Mouse (Mus musculus) neural tube, embryonic 15.5 days (tissue): ENCODE results near the gene Snapc4. TPM values are rescaled to one million over a fixed set of nuclear protein-coding genes. Genes with fewer than 3 reads are reported as not detected.

Source experiments
- ATAC-seq: fragments of 200-750 bp; cut with Nextera tagmentation; 2 replicates; pipeline ENCODE4 v1.8.0; 2017; ENCODE audit warnings: mild to moderate bottlenecking, moderate TSS enrichment, moderate library complexity; ENCODE audit not compliant: low FRiP score
- H3K27ac ChIP-seq: fragments of 300-500 bp; sonication (generic); replicated peaks from 2 replicates; pipeline ENCODE4 v1.5.1; 2015; ENCODE audit warnings: mild to moderate bottlenecking, inconsistent platforms
- H3K27me3 ChIP-seq: fragments of 300-500 bp; sonication (generic); replicated peaks from 2 replicates; pipeline ENCODE4 v1.6.1; 2015; ENCODE audit warnings: inconsistent platforms
- H3K36me3 ChIP-seq: fragments of 300-500 bp; sonication (generic); 2 replicates; pipeline ENCODE4 v1.6.1; 2015; ENCODE audit warnings: inconsistent platforms
- H3K4me1 ChIP-seq: fragments of 300-500 bp; sonication (generic); 2 replicates; pipeline ENCODE4 v1.6.1; 2015; ENCODE audit warnings: inconsistent platforms
- H3K4me2 ChIP-seq: fragments of 300-500 bp; sonication (generic); 2 replicates; pipeline ENCODE4 v1.6.1; 2015; ENCODE audit warnings: inconsistent platforms, mild to moderate bottlenecking, moderate library complexity
- H3K4me3 ChIP-seq: fragments of 300-500 bp; sonication (generic); replicated peaks from 2 replicates; pipeline ENCODE4 v1.5.1; 2015; ENCODE audit warnings: mild to moderate bottlenecking, inconsistent platforms
- H3K9ac ChIP-seq: fragments of 300-500 bp; sonication (generic); replicated peaks from 2 replicates; pipeline ENCODE4 v1.6.1; 2015; ENCODE audit warnings: mild to moderate bottlenecking, inconsistent platforms
- H3K9me3 ChIP-seq: fragments of 300-500 bp; sonication (generic); replicated peaks from 2 replicates; pipeline ENCODE4 v1.6.1; 2016; ENCODE audit warnings: inconsistent platforms
- WGBS: fragments of 180-500 bp; shearing (Covaris S2); methylation state at CpG from one replicate; pipeline ENCODE4 v1.1.7; 2015; ENCODE audit warnings: mixed read lengths; 5-methylcytosine and 5-hydroxymethylcytosine counted together
- polyA plus RNA-seq: library from polyadenylated mRNA; unstranded; fragments of >200 nt; fragmentation: Nextera tagmentation; extraction: Ambion mirVana; gene quantifications from 2 replicates; pipeline ENCODE4 v1.2.1, GENCODE M21; 2015

Gene Snapc4
- 30.4 and 33.6 TPM in 2 replicates for polyA plus RNA-seq

- peak within 1 kb of the TSS; percentile 71 for H3K27ac ChIP-seq
- peak within 1 kb of the TSS; percentile 93 for H3K4me2 ChIP-seq
- H3K4me1 ChIP-seq, result peaks cover 26% of the 10 kb centered on the region
- H3K27me3 ChIP-seq, result no peaks in the 10 kb centered on the region
- ATAC-seq, result peak; percentile 95
- H3K9me3 ChIP-seq, result no peaks in the 10 kb centered on the region
- H3K9ac ChIP-seq, result peak within 1 kb of the TSS; percentile 76
- H3K36me3 ChIP-seq, result peaks cover 67% of the 10 kb centered on the region
- peak within 1 kb of the TSS; percentile 85 for H3K4me3 ChIP-seq
- WGBS, result under 1% methylated on average over 38 of the region's 38 CpGs
These were observed at the start of gene Snapc4 for GRCm38 (mm10) chr2:26380131-26380771. Gene Snapc4 (minus strand): TSS chr2:26380653.

- Histone ChIP-seq H3K9me3 (no peaks in the 10 kb centered on the region), H3K36me3 (peaks cover 91% of the 10 kb centered on the region), H3K9ac (no peak overlapping the region), H3K4me3 (no peak overlapping the region), H3K4me2 (no peak overlapping the region), H3K27ac (no peak overlapping the region), H3K27me3 (no peaks in the 10 kb centered on the region), H3K4me1 (no peaks in the 10 kb centered on the region; the same call in 1 of the 2 replicates)
- 85% methylated on average over 5 of the region's 5 CpGs for WGBS
- no peak for ATAC-seq
These were observed 49.4 kb upstream of the Snapc4 start for GRCm38 (mm10) chr2:26429851-26430250.

- Histone ChIP-seq H3K36me3 (peaks cover 97% of the 10 kb centered on the region), H3K9me3 (no peaks in the 10 kb centered on the region), H3K4me3 (no peak overlapping the region), H3K9ac (no peak overlapping the region), H3K27me3 (no peaks in the 10 kb centered on the region), H3K4me1 (no peaks in the 10 kb centered on the region), H3K4me2 (no peak overlapping the region), H3K27ac (no peak overlapping the region)
- WGBS, result 94% methylated on average over 2 of the region's 2 CpGs
- ATAC-seq, result no peak
These were observed 44.1 kb upstream of the Snapc4 start for GRCm38 (mm10) chr2:26424541-26424940.

GRCm38 (mm10) chr2:26423086-26423485 is 42.6 kb upstream of the Snapc4 start:
- H3K27me3 ChIP-seq, result no peaks in the 10 kb centered on the region
- no peak overlapping the region for H3K4me2 ChIP-seq
- 95% methylated on average over 1 of the region's 1 CpGs for WGBS
- no peak for ATAC-seq
- H3K36me3 ChIP-seq, result peaks cover 97% of the 10 kb centered on the region
- no peak overlapping the region for H3K27ac ChIP-seq
- no peak overlapping the region for H3K9ac ChIP-seq
- no peaks in the 10 kb centered on the region for H3K9me3 ChIP-seq
- H3K4me3 ChIP-seq, result no peak overlapping the region
- no peaks in the 10 kb centered on the region for H3K4me1 ChIP-seq

GRCm38 (mm10) chr2:26421969-26422368 is 41.5 kb upstream of the Snapc4 start:
- H3K36me3 ChIP-seq, result peaks cover 97% of the 10 kb centered on the region
- no peaks in the 10 kb centered on the region for H3K27me3 ChIP-seq
- H3K4me2 ChIP-seq, result no peak overlapping the region
- no peak overlapping the region for H3K4me3 ChIP-seq
- 98% methylated on average over 2 of the region's 2 CpGs for WGBS
- H3K9ac ChIP-seq, result no peak overlapping the region
- no peak overlapping the region for H3K27ac ChIP-seq
- H3K4me1 ChIP-seq, result no peaks in the 10 kb centered on the region
- no peak for ATAC-seq
- no peaks in the 10 kb centered on the region for H3K9me3 ChIP-seq

- Histone ChIP-seq H3K9ac (no peak overlapping the region), H3K4me2 (no peak overlapping the region), H3K9me3 (no peaks in the 10 kb centered on the region), H3K27me3 (no peaks in the 10 kb centered on the region), H3K27ac (no peak overlapping the region), H3K4me3 (no peak overlapping the region), H3K4me1 (no peaks in the 10 kb centered on the region), H3K36me3 (peaks cover 97% of the 10 kb centered on the region)
- no peak for ATAC-seq
- 94% methylated on average over 1 of the region's 1 CpGs for WGBS
These were observed 37.7 kb upstream of the Snapc4 start for GRCm38 (mm10) chr2:26418120-26418519.

GRCm38 (mm10) chr2:26417066-26417465 is 36.6 kb upstream of the Snapc4 start:
- no peaks in the 10 kb centered on the region for H3K27me3 ChIP-seq
- H3K9me3 ChIP-seq, result no peaks in the 10 kb centered on the region
- H3K4me3 ChIP-seq, result no peak overlapping the region
- H3K4me1 ChIP-seq, result no peaks in the 10 kb centered on the region
- ATAC-seq, result no peak
- H3K4me2 ChIP-seq, result no peak overlapping the region
- H3K36me3 ChIP-seq, result peaks cover 97% of the 10 kb centered on the region
- H3K27ac ChIP-seq, result no peak overlapping the region
- H3K9ac ChIP-seq, result no peak overlapping the region

- Histone ChIP-seq H3K36me3 (peaks cover 59% of the 10 kb centered on the region), H3K4me3 (no peak overlapping the region), H3K27me3 (no peaks in the 10 kb centered on the region), H3K9me3 (no peaks in the 10 kb centered on the region), H3K9ac (no peak overlapping the region), H3K27ac (no peak overlapping the region), H3K4me2 (no peak overlapping the region), H3K4me1 (peaks cover 31% of the 10 kb centered on the region)
- WGBS, result 69% methylated on average over 4 of the region's 5 CpGs
- ATAC-seq, result no peak
These were observed 30.5 kb upstream of the Snapc4 start for GRCm38 (mm10) chr2:26410931-26411411.

GRCm38 (mm10) chr2:26410091-26410490 is 29.6 kb upstream of the Snapc4 start:
- Histone ChIP-seq H3K9ac (no peak overlapping the region), H3K4me2 (no peak overlapping the region), H3K4me3 (no peak overlapping the region), H3K4me1 (peaks cover 40% of the 10 kb centered on the region), H3K36me3 (peaks cover 50% of the 10 kb centered on the region), H3K27me3 (no peaks in the 10 kb centered on the region), H3K27ac (no peak overlapping the region), H3K9me3 (no peaks in the 10 kb centered on the region)
- WGBS, result 77% methylated on average over 5 of the region's 5 CpGs
- ATAC-seq, result no peak

- no peak for ATAC-seq
These were observed 28.9 kb upstream of the Snapc4 start for GRCm38 (mm10) chr2:26409362-26409761.

GRCm38 (mm10) chr2:26408515-26409356 is 28.3 kb upstream of the Snapc4 start, which contains the start of gene Inpp5e:
Gene Inpp5e (minus strand): TSS chr2:26409203.
- WGBS, result under 1% methylated on average over 57 of the region's 57 CpGs
- peaks cover 38% of the 10 kb centered on the region for H3K36me3 ChIP-seq
- peak within 1 kb of the TSS; percentile 96 for H3K9ac ChIP-seq
- peak; percentile 96 for ATAC-seq
- H3K9me3 ChIP-seq, result no peaks in the 10 kb centered on the region
- peak within 1 kb of the TSS; percentile 82 for H3K27ac ChIP-seq
- no peaks in the 10 kb centered on the region for H3K27me3 ChIP-seq
- peak within 1 kb of the TSS; percentile 95 for H3K4me3 ChIP-seq
- peaks cover 46% of the 10 kb centered on the region for H3K4me1 ChIP-seq
- H3K4me2 ChIP-seq, result peak within 1 kb of the TSS; percentile 96

More at GRCm38 (mm10) chr2:26409362-26409761, 28.9 kb upstream of the Snapc4 start:
- Histone ChIP-seq H3K27me3 (no peaks in the 10 kb centered on the region), H3K36me3 (peaks cover 44% of the 10 kb centered on the region), H3K27ac (no peak overlapping the region), H3K9ac (peak overlapping the region; percentile 96; the same call in 1 of the 2 replicates), H3K4me2 (peak overlapping the region; percentile 96), H3K9me3 (no peaks in the 10 kb centered on the region), H3K4me1 (peaks cover 46% of the 10 kb centered on the region), H3K4me3 (peak overlapping the region; percentile 95)
- 58% methylated on average over 3 of the region's 3 CpGs for WGBS

GRCm38 (mm10) chr2:26403306-26403705 is 22.9 kb upstream of the Snapc4 start:
- Histone ChIP-seq H3K27me3 (no peaks in the 10 kb centered on the region), H3K27ac (no peak overlapping the region), H3K9me3 (no peaks in the 10 kb centered on the region), H3K9ac (no peak overlapping the region), H3K4me1 (peaks cover 42% of the 10 kb centered on the region), H3K4me3 (no peak overlapping the region), H3K4me2 (no peak overlapping the region), H3K36me3 (peaks cover 37% of the 10 kb centered on the region)
- 79% methylated on average over 8 of the region's 8 CpGs for WGBS
- ATAC-seq, result no peak
